Mouse (Mus musculus) CH12.LX (cell line): Measurements from ENCODE around the gene Nup160. TPM values are rescaled to one million over a fixed set of nuclear protein-coding genes. Genes with fewer than 3 reads are reported as not detected.

Experiments used
- DNase-seq: peaks from one replicate; pipeline ENCODE4 v3.0.0-alpha.2; 2013; ENCODE audit errors: extremely low read depth
- H3K27ac ChIP-seq: 2 replicates; pipeline ENCODE4 v1.5.1; 2012; ENCODE audit warnings: low read depth, mild to moderate bottlenecking, control low read depth, moderate library complexity; ENCODE audit not compliant: insufficient read depth
- H3K27me3 ChIP-seq: replicated peaks from 2 replicates; pipeline ENCODE3; 2012; ENCODE audit warnings: inconsistent platforms
- H3K36me3 ChIP-seq, 2 experiments: replicated peaks in 1 of 2; 2 replicates each; pipeline versions ENCODE3 to v1.6.1; 2012; ENCODE audit warnings: inconsistent platforms in 1 of 2, low read length in 1 of 2, mild to moderate bottlenecking in 1 of 2, mixed read lengths in 1 of 2, moderate library complexity in 1 of 2; ENCODE audit not compliant: control insufficient read depth in 1 of 2, insufficient read depth in 1 of 2
- H3K4me1 ChIP-seq, 2 experiments: 2 replicates each; pipeline ENCODE4 v1.6.1; 2012; ENCODE audit warnings: inconsistent platforms in 1 of 2, moderate library complexity in 1 of 2; ENCODE audit not compliant: insufficient read depth in 2 of 2, control insufficient read depth in 1 of 2
- H3K4me2 ChIP-seq: 2 replicates; pipeline ENCODE4 v1.6.1; 2012; ENCODE audit warnings: low read depth, mild to moderate bottlenecking, control low read depth; ENCODE audit not compliant: poor library complexity, insufficient read depth, severe bottlenecking
- H3K4me3 ChIP-seq, 3 experiments: fragments of 150-350 bp in 1 of 3; sonication (generic) in 1 of 3; replicated peaks in 1 of 3; 2 replicates each; pipeline versions ENCODE3 to v1.5.1; 2011 to 2012; ENCODE audit warnings: low read depth in 2 of 3, low read length in 2 of 3, mild to moderate bottlenecking in 2 of 3, moderate library complexity in 2 of 3, control low read depth in 1 of 3, improper control_type of control experiment in 1 of 3, inconsistent platforms in 1 of 3, mixed read lengths in 1 of 3; ENCODE audit not compliant: poor library complexity in 1 of 3
- H3K79me2 ChIP-seq: replicated peaks from 2 replicates; pipeline ENCODE4 v1.6.1; 2012; ENCODE audit warnings: mild to moderate bottlenecking, moderate library complexity; ENCODE audit not compliant: control insufficient read depth, poor library complexity, insufficient read depth, severe bottlenecking; ENCODE audit errors: extremely low read depth
- H3K9ac ChIP-seq: 2 replicates; pipeline ENCODE4 v1.6.1; 2012; ENCODE audit warnings: low read depth, mild to moderate bottlenecking, control low read depth, moderate library complexity; ENCODE audit not compliant: insufficient read depth
- H3K9me3 ChIP-seq: replicated peaks from 2 replicates; pipeline ENCODE3; 2012; ENCODE audit warnings: low read length, inconsistent platforms, mixed read lengths
- CHD2 ChIP-seq: IDR thresholded peaks from 2 replicates; pipeline ENCODE4 v1.6.1; 2011; ENCODE audit warnings: low read length, improper control_type of control experiment
- HCFC1 ChIP-seq: IDR thresholded peaks from 2 replicates; pipeline ENCODE4 v1.6.1; 2012; ENCODE audit warnings: low read depth, mild to moderate bottlenecking, inconsistent platforms, low read length, improper control_type of control experiment
- MXI1 ChIP-seq: IDR thresholded peaks from 2 replicates; pipeline ENCODE4 v1.6.1; 2011; ENCODE audit warnings: mild to moderate bottlenecking, low read depth, low read length, improper control_type of control experiment
- USF2 ChIP-seq: conservative IDR thresholded peaks from 2 replicates; pipeline ENCODE4 v1.6.1; 2011; ENCODE audit warnings: low read depth, low read length, improper control_type of control experiment
- dilution Hi-C: fragments of 300-500 bp; cut with MboI; formaldehyde crosslinking; loops from 2 replicates; pipeline ENCODE4 v1.14.3; 2020; ENCODE audit warnings: low sequenced_read_pairs; ENCODE audit not compliant: extremely low pct_unique_long_range_greater_than_20kb, extremely low pct_ligation_motif_present
- in situ Hi-C: fragments of 300-500 bp; cut with MboI; formaldehyde crosslinking; loops from 3 replicates; pipeline ENCODE4 v1.14.3; 2019; ENCODE audit warnings: low sequenced_read_pairs, low pct_ligation_motif_present, low pct_unique_long_range_greater_than_20kb, mixed read lengths
- polyA plus RNA-seq: library from polyadenylated mRNA; unstranded; fragments of >175 nt; gene quantifications from 2 replicates; pipeline ENCODE4 v1.2.1, GENCODE M21; 2012; ENCODE audit warnings: low read depth; ENCODE audit not compliant: insufficient read length
- total RNA-seq, 2 experiments: library from RNA; depleted of rRNA; stranded (reverse); fragments of 300-350 nt in 1 of 2; fragments of >200 nt in 1 of 2; gene quantifications; 2 replicates each; pipeline ENCODE4 v1.2.3; 2012 to 2014

The Nup160 gene
- total and polyA plus RNA-seq, 3 experiments = 32.7 to 71.8 (median 59.1) TPM

GRCm38 (mm10) chr2:90782901-90783486 lies 106.0 kb downstream of the Nup160 start:
- dilution Hi-C loops (no loop called here), in situ Hi-C loops (no loop called here)
- no peak overlapping the region for H3K9ac ChIP-seq
- peaks cover 22 to 47% of the 10 kb centered on the region in 2 experiments for H3K36me3 ChIP-seq
- peaks cover 0 to 44% of the 10 kb centered on the region in 2 experiments; a peak in 2 of 4 replicates for H3K4me1 ChIP-seq
- H3K27me3 ChIP-seq = no peaks in the 10 kb centered on the region
- TF ChIP-seq MXI1 = no peak
- no peak for TF ChIP-seq CHD2
- TF ChIP-seq HCFC1 = no peak
- no peak for TF ChIP-seq USF2
- no peak overlapping the region for H3K4me3 ChIP-seq
- DNase-seq = no peak
- no peaks in the 10 kb centered on the region for H3K9me3 ChIP-seq
- no peak overlapping the region for H3K4me2 ChIP-seq
- no peak overlapping the region for H3K27ac ChIP-seq
- H3K79me2 ChIP-seq = 0 out of 2 replicates have a peak, but pooled peaks cover 4% of the 10 kb centered on the region

Other genes starting within 250 kb of the Nup160 start
- gene Ptprj, start 96.6 kb upstream of the Nup160 start, total RNA-seq (2012; rRNA removed) = 7.3 and 9.7 TPM in 2 replicates
- 6.8 and 6.9 TPM in 2 replicates for gene Ptprj, start 96.6 kb upstream of the Nup160 start, total RNA-seq (2014; rRNA removed)
- 7.3 and 8.9 TPM in 2 replicates for gene Ptprj, start 96.6 kb upstream of the Nup160 start, polyA plus RNA-seq
- 33.6 and 41.3 TPM in 2 replicates for gene Fnbp4, start 68.2 kb downstream of the Nup160 start, total RNA-seq (2012; rRNA removed)
- 48.8 and 54.9 TPM in 2 replicates for gene Fnbp4, start 68.2 kb downstream of the Nup160 start, total RNA-seq (2014; rRNA removed)
- gene Fnbp4, start 68.2 kb downstream of the Nup160 start, polyA plus RNA-seq = 66.7 and 74.0 TPM in 2 replicates
- not detected in 2 replicates for gene Agbl2, start 105.5 kb downstream of the Nup160 start, total RNA-seq (2012; rRNA removed)
- not detected in 2 replicates for gene Agbl2, start 105.5 kb downstream of the Nup160 start, total RNA-seq (2014; rRNA removed)
- gene Agbl2, start 105.5 kb downstream of the Nup160 start, polyA plus RNA-seq = not detected in 2 replicates
- gene Mtch2, start 169.9 kb downstream of the Nup160 start, total RNA-seq (2012; rRNA removed) = 70.0 and 82.8 TPM in 2 replicates
- 158 and 173 TPM in 2 replicates for gene Mtch2, start 169.9 kb downstream of the Nup160 start, total RNA-seq (2014; rRNA removed)
- 162 and 209 TPM in 2 replicates for gene Mtch2, start 169.9 kb downstream of the Nup160 start, polyA plus RNA-seq
- not detected in 2 replicates for gene C1qtnf4, start 208.6 kb downstream of the Nup160 start, total RNA-seq (2012; rRNA removed)
- not detected in 2 replicates for gene C1qtnf4, start 208.6 kb downstream of the Nup160 start, total RNA-seq (2014; rRNA removed)
- gene C1qtnf4, start 208.6 kb downstream of the Nup160 start, polyA plus RNA-seq = not detected in 2 replicates
- 20.5 and 28.4 TPM in 2 replicates for gene Kbtbd4, start 227.5 kb downstream of the Nup160 start, total RNA-seq (2012; rRNA removed)
- gene Kbtbd4, start 227.5 kb downstream of the Nup160 start, total RNA-seq (2014; rRNA removed) = 19.5 and 20.1 TPM in 2 replicates
- 21.7 and 24.9 TPM in 2 replicates for gene Kbtbd4, start 227.5 kb downstream of the Nup160 start, polyA plus RNA-seq
- 133 and 146 TPM in 2 replicates for gene Ndufs3, start 227.6 kb downstream of the Nup160 start, total RNA-seq (2012; rRNA removed)
- gene Ndufs3, start 227.6 kb downstream of the Nup160 start, total RNA-seq (2014; rRNA removed) = 182 and 195 TPM in 2 replicates
- 185 and 190 TPM in 2 replicates for gene Ndufs3, start 227.6 kb downstream of the Nup160 start, polyA plus RNA-seq